Mouse (Mus musculus): Measurements from ENCODE around the gene Thnsl2. TPM values are rescaled to one million over a fixed set of nuclear protein-coding genes. Genes with fewer than 3 reads are reported as not detected.

Gene Thnsl2
- total RNA-seq, 1 experiment from 2014 or later, result 0.14 TPM

Other genes starting within 250 kb of the Thnsl2 start
- gene Tex37, start 225.5 kb downstream of the Thnsl2 start, total RNA-seq (2017), result not detected in 2 replicates
- gene Foxi3, start 187.9 kb downstream of the Thnsl2 start, total RNA-seq (2017), result not detected in 2 replicates
- not detected in 2 replicates for gene Fabp1, start 55.4 kb upstream of the Thnsl2 start, total RNA-seq (2017)
- 85.9 and 98.2 TPM in 2 replicates for gene Krcc1, start 127.2 kb upstream of the Thnsl2 start, total RNA-seq (2017)
- not detected in 2 replicates for gene Smyd1, start 177.8 kb upstream of the Thnsl2 start, total RNA-seq (2017)
- gene Cd8b1, start 178.3 kb upstream of the Thnsl2 start, total RNA-seq (2017), result not detected in 2 replicates
- gene Cd8a, start 229.0 kb upstream of the Thnsl2 start, total RNA-seq (2017), result not detected in 2 replicates